Comparison of ENCODE assay signal across 18 mouse cellular contexts in genomic region chr13:54326686-54327447, GRCm38 (mm10). TPM values are rescaled to one million over a fixed set of nuclear protein-coding genes. Genes with fewer than 3 reads are reported as not detected.
DNase-seq lines count a peak whose midpoint lies in the region; ATAC-seq and TF ChIP-seq lines count a peak whose summit lies in the region.
"Had no signal": no experiment of that assay in that cellular context is flagged by ENCODE, and none has a peak within 500 bp of the region (broad histone marks: within the 10 kb centered on the region; RNA-seq: fewer than 3 reads in every experiment).

No protein-coding gene starts in this region.

- H3K9me3 ChIP-seq in MEL (replicated peaks; ENCODE audit: insufficient read depth, low read length) = no peaks in the 10 kb centered on the region
- H3K9me3 ChIP-seq in hindbrain, embryonic 13.5 days = no peaks in the 10 kb centered on the region
- no peaks in the 10 kb centered on the region for H3K9me3 ChIP-seq in midbrain, embryonic 14.5 days (ENCODE audit: control insufficient read depth, low read length)
- H3K9me3 ChIP-seq: heart, embryonic 12.5 days; neural tube, embryonic 15.5 days had no signal

- no peak for DNase-seq in layer of hippocampus, adult 2 months (ENCODE audit: low spot score in 2 of 2)
- DNase-seq in layer of hippocampus, adult 8-10 months (ENCODE audit: low spot score in 2 of 2) = no peak
- peak; percentile 62 for DNase-seq in MEL (ENCODE audit: low read depth, low spot score)
- DNase-seq in midbrain, embryonic 14.5 days = no peak
- no peak for DNase-seq in frontal cortex, postnatal 10 days (ENCODE audit: low spot score in 2 of 2)
- DNase-seq in kidney, adult 8-10 months = no peak
- no peak for DNase-seq in urinary bladder, postnatal 36 days (ENCODE audit: low spot score in 2 of 2)
- DNase-seq: adrenal gland, postnatal 10 days; cerebellum, adult 11-12 months; gastrocnemius, postnatal 14 days; kidney, adult 11 months; kidney, postnatal 10 days; layer of hippocampus, adult 9-11 months; thymus, postnatal 36 days had no signal

- TF ChIP-seq POLR2A in MEL (IDR thresholded peaks at IDR 0.05; ENCODE audit: control insufficient read depth in 1 of 2, insufficient read depth in 1 of 2, low read depth in 1 of 2, low read length in 2 of 2, poor library complexity in 1 of 2) = no peak

- H3K36me3 ChIP-seq in MEL (ENCODE audit: control insufficient read depth in 1 of 2, insufficient read depth in 2 of 2, low read length in 2 of 2) = peaks cover 0 to 42% of the 10 kb centered on the region in 2 experiments; a peak in 2 of 4 replicates
- H3K36me3 ChIP-seq in hindbrain, embryonic 13.5 days = no peaks in the 10 kb centered on the region
- H3K36me3 ChIP-seq in midbrain, embryonic 14.5 days (ENCODE audit: control insufficient read depth, insufficient read depth, low read length) = no peaks in the 10 kb centered on the region
- H3K36me3 ChIP-seq: heart, embryonic 12.5 days; neural tube, embryonic 15.5 days had no signal

- H3K4me1 ChIP-seq in MEL (ENCODE audit: control insufficient read depth in 1 of 2, insufficient read depth in 2 of 2, low read length in 2 of 2) = peaks cover 16 to 48% of the 10 kb centered on the region in 2 experiments
- H3K4me1 ChIP-seq in hindbrain, embryonic 13.5 days (replicated peaks) = peaks cover 68% of the 10 kb centered on the region
- H3K4me1 ChIP-seq in midbrain, embryonic 14.5 days (ENCODE audit: control insufficient read depth, insufficient read depth, low read length) = peaks cover 68% of the 10 kb centered on the region

- TF ChIP-seq CTCF in layer of hippocampus, adult 2 months (conservative IDR thresholded peaks at IDR 0.05) = no peak; the same call in 1 of the 2 replicates
- peak; percentile 23 to 36 (median 25); a peak in 5 of 6 replicates for TF ChIP-seq CTCF in MEL (IDR thresholded peaks at IDR 0.05 in 2 of 3, conservative IDR thresholded peaks at IDR 0.05 in 1 of 3; ENCODE audit: control insufficient read depth in 1 of 3, insufficient read depth in 1 of 3, low read depth in 2 of 3, low read length in 3 of 3, poor library complexity in 1 of 3, severe bottlenecking in 1 of 3)

- H3K4me3 ChIP-seq in layer of hippocampus, adult 2 months = no peak overlapping the region
- H3K4me3 ChIP-seq in MEL (ENCODE audit: control insufficient read depth in 1 of 2, insufficient read depth in 1 of 2, low read depth in 2 of 2, low read length in 2 of 2) = no peak overlapping the region
- no peak overlapping the region for H3K4me3 ChIP-seq in hindbrain, embryonic 13.5 days
- no peak overlapping the region for H3K4me3 ChIP-seq in midbrain, embryonic 14.5 days (replicated peaks; ENCODE audit: low read depth, low read length)
- H3K4me3 ChIP-seq: heart, embryonic 12.5 days; neural tube, embryonic 15.5 days had no signal

- no peak for ATAC-seq in hindbrain, embryonic 13.5 days (ENCODE audit: low FRiP score)
- ATAC-seq in midbrain, embryonic 14.5 days (ENCODE audit: low FRiP score, low TSS enrichment) = no peak

- H3K4me2 ChIP-seq in hindbrain, embryonic 13.5 days = no peak overlapping the region
- H3K4me2 ChIP-seq in midbrain, embryonic 14.5 days (ENCODE audit: low read length) = no peak overlapping the region
- H3K4me2 ChIP-seq: heart, embryonic 12.5 days; neural tube, embryonic 15.5 days had no signal

- H3K79me2 ChIP-seq in MEL (ENCODE audit: control insufficient read depth, insufficient read depth, low read length, poor library complexity) = no peaks in the 10 kb centered on the region

- TF ChIP-seq EP300 in MEL (IDR thresholded peaks at IDR 0.05; ENCODE audit: low read depth in 1 of 2, low read length in 2 of 2) = peak; percentile 87 to 96

- TF ChIP-seq RAD21 in MEL (IDR thresholded peaks at IDR 0.05; ENCODE audit: low read depth, low read length) = no peak; the same call in 1 of the 2 replicates

- no peak overlapping the region for H3K9ac ChIP-seq in MEL (ENCODE audit: control insufficient read depth, low read depth, low read length, poor library complexity, severe bottlenecking)
- no peak overlapping the region for H3K9ac ChIP-seq in hindbrain, embryonic 13.5 days
- H3K9ac ChIP-seq in midbrain, embryonic 14.5 days (replicated peaks; ENCODE audit: low read length) = no peak overlapping the region
- H3K9ac ChIP-seq: heart, embryonic 12.5 days; neural tube, embryonic 15.5 days had no signal

- H3K27me3 ChIP-seq in MEL (ENCODE audit: control insufficient read depth in 1 of 2, insufficient read depth in 2 of 2, low read length in 2 of 2) = no peaks in the 10 kb centered on the region
- no peaks in the 10 kb centered on the region for H3K27me3 ChIP-seq in hindbrain, embryonic 13.5 days
- no peaks in the 10 kb centered on the region for H3K27me3 ChIP-seq in midbrain, embryonic 14.5 days (ENCODE audit: control insufficient read depth, insufficient read depth, low read length)
- H3K27me3 ChIP-seq: neural tube, embryonic 15.5 days had no signal

- 88% methylated on average over 6 of the region's 6 CpGs for WGBS in hindbrain, embryonic 13.5 days
- WGBS in midbrain, embryonic 14.5 days = 81% methylated on average over 6 of the region's 6 CpGs

- H3K27ac ChIP-seq in layer of hippocampus, adult 2 months = peak overlapping the region; percentile 83
- H3K27ac ChIP-seq in MEL (ENCODE audit: control insufficient read depth, low read depth, low read length) = peak overlapping the region; percentile 50
- peak overlapping the region; percentile 60; the same call in 1 of the 2 replicates for H3K27ac ChIP-seq in hindbrain, embryonic 13.5 days
- H3K27ac ChIP-seq in midbrain, embryonic 14.5 days (replicated peaks; ENCODE audit: low read depth, low read length) = peak overlapping the region; percentile 70
- H3K27ac ChIP-seq: macrophage had no signal

TF ChIP-seq in MEL, 35 proteins besides CTCF, POLR2A, EP300 and RAD21 (continues in another document):
- TF ChIP-seq JUND (IDR thresholded peaks at IDR 0.05; ENCODE audit: low read depth, low read length) (no peak), E2F4 (IDR thresholded peaks at IDR 0.05; ENCODE audit: borderline replicate concordance, low read depth, low read length) (no peak), CHD1 (IDR thresholded peaks at IDR 0.05; ENCODE audit: low read depth, low read length) (no peak), NELFE (IDR thresholded peaks at IDR 0.05; ENCODE audit: low read depth, low read length) (peak; percentile 45), ZC3H11A (IDR thresholded peaks at IDR 0.05; ENCODE audit: low read depth, low read length) (no peak), TAL1 (IDR thresholded peaks at IDR 0.05; ENCODE audit: low read length) (peak; percentile 18; the same call in 1 of the 2 replicates), RCOR1 (IDR thresholded peaks at IDR 0.05; ENCODE audit: low read depth, low read length) (peak; percentile 73), TBP (IDR thresholded peaks at IDR 0.05; ENCODE audit: low read depth, low read length) (0 out of 2 replicates have a peak, but pooled peaks have one; percentile 39), MAX (IDR thresholded peaks at IDR 0.05; ENCODE audit: low read length) (peak; percentile 48; the same call in 1 of the 2 replicates), USF1 (IDR thresholded peaks at IDR 0.05; ENCODE audit: low read depth, low read length) (no peak), POLR2AphosphoS5 (IDR thresholded peaks at IDR 0.05; ENCODE audit: borderline replicate concordance, low read depth, low read length) (no peak), MYC (IDR thresholded peaks at IDR 0.05; ENCODE audit: low read depth, low read length) (no peak), NRF1 (IDR thresholded peaks at IDR 0.05; ENCODE audit: insufficient read depth, low read depth, low read length, poor library complexity, severe bottlenecking) (no peak), SIN3A (IDR thresholded peaks at IDR 0.05; ENCODE audit: low read length) (peak; percentile 86), SMC3 (IDR thresholded peaks at IDR 0.05; ENCODE audit: low read depth, low read length) (no peak), POLR2AphosphoS2 (IDR thresholded peaks at IDR 0.05; ENCODE audit: low read length) (no peak), MAZ (IDR thresholded peaks at IDR 0.05; ENCODE audit: low read depth, low read length) (0 out of 2 replicates have a peak, but pooled peaks have one; percentile 30), ZKSCAN1 (IDR thresholded peaks at IDR 0.05; ENCODE audit: low read depth, low read length) (no peak), ELF1 (IDR thresholded peaks at IDR 0.05; ENCODE audit: low read depth, low read length) (0 out of 2 replicates have a peak, but pooled peaks have one; percentile 32), ZMIZ1 (IDR thresholded peaks at IDR 0.05; ENCODE audit: low read depth, low read length) (no peak), ZNF384 (IDR thresholded peaks at IDR 0.05; ENCODE audit: low read depth, low read length) (no peak), MYB (IDR thresholded peaks at IDR 0.05; ENCODE audit: low read depth, low read length) (peak; percentile 96), CHD2 (IDR thresholded peaks at IDR 0.05; ENCODE audit: low read length) (no peak), UBTF (IDR thresholded peaks at IDR 0.05; ENCODE audit: borderline replicate concordance, insufficient read depth, low read depth, low read length) (no peak), ETS1 (IDR thresholded peaks at IDR 0.05; ENCODE audit: low read depth, low read length) (peak; percentile 58; the same call in 1 of the 2 replicates), GATA1 (IDR thresholded peaks at IDR 0.05; ENCODE audit: low read depth, low read length) (peak; percentile 88), MAFK (IDR thresholded peaks at IDR 0.05; ENCODE audit: borderline replicate concordance, low read depth, low read length) (peak; percentile 11; the same call in 1 of the 2 replicates), TCF12 (IDR thresholded peaks at IDR 0.05; ENCODE audit: low read depth, low read length) (peak; percentile 81), MXI1 (IDR thresholded peaks at IDR 0.05; ENCODE audit: low read depth, low read length) (0 out of 2 replicates have a peak, but pooled peaks have one; percentile 25), MEF2A (IDR thresholded peaks at IDR 0.05; ENCODE audit: extremely low read depth, insufficient replicate concordance, low read depth, low read length, poor library complexity, severe bottlenecking) (no peak), BHLHE40 (IDR thresholded peaks at IDR 0.05; ENCODE audit: borderline replicate concordance, low read depth, low read length) (0 out of 2 replicates have a peak, but pooled peaks have one; percentile 36)

RNA-seq across cellular contexts. Expression of gene Cplx2, which starts 44.3 kb away (rescaled TPM):
- total RNA-seq in layer of hippocampus, adult 2 months (2021) = 1,000 to 10,000 TPM; 1,009 to 1,066 TPM
- total RNA-seq in layer of hippocampus, adult 8-10 months (2022) = 100 to 1,000 TPM; 865 to 892 (median 878) TPM
- total RNA-seq in MEL (2012; rRNA removed) = 1.8 and 2.1 TPM in 2 replicates
- 1 to 10 TPM in 1 of 2 experiments, not detected in 1; 4.7 TPM for polyA plus RNA-seq in MEL (2012; ENCODE audit: insufficient read depth in 1 of 2, insufficient read length in 2 of 2, low read depth in 1 of 2, low replicate concordance in 2 of 2, missing spikeins in 1 of 2)
- polyA plus RNA-seq in hindbrain, embryonic 13.5 days (2015; fragmentation: Nextera tagmentation; extraction: Ambion mirVana) = 15.8 and 21.2 TPM in 2 replicates
- polyA plus RNA-seq in midbrain, embryonic 14.5 days (2014; fragmentation: Nextera tagmentation; extraction: Ambion mirVana) = 39.4 and 41.9 TPM in 2 replicates
- polyA plus RNA-seq: macrophage had no signal

Comparison
In these comparisons a context has a peak if more than half of its experiments do, and no peak if none do; other contexts are left out.
1. RNA of gene Cplx2, which starts 44.3 kb away (total RNA-seq): 1,009 to 1,066 TPM in layer of hippocampus, adult 2 months and 865 to 892 TPM in layer of hippocampus, adult 8-10 months; 1.8 to 2.1 TPM in MEL; every median in the first group is over 100 times any median in the second.
2. Peak in every context shown above with its lines, with median percentiles within 50 percentile points of each other: H3K27ac ChIP-seq.